Mouse (Mus musculus) testis, adult 2 months (tissue): ENCODE measurements around the gene Elmo2.

ENCODE experiments used
- CTCF ChIP-seq: fragments of 200-500 bp; IDR thresholded peaks from 2 replicates; pipeline ENCODE4 v1.5.1; 2012; ENCODE audit warnings: low read depth, mild to moderate bottlenecking, inconsistent platforms, low read length, moderate library complexity; ENCODE audit not compliant: control insufficient read depth, insufficient read depth, insufficient replicate concordance
- POLR2A ChIP-seq: fragments of 200-500 bp; IDR thresholded peaks from 2 replicates; pipeline ENCODE4 v1.6.1; 2012; ENCODE audit warnings: low read depth, mild to moderate bottlenecking, inconsistent platforms, low read length, moderate library complexity; ENCODE audit not compliant: control insufficient read depth

DNA sequence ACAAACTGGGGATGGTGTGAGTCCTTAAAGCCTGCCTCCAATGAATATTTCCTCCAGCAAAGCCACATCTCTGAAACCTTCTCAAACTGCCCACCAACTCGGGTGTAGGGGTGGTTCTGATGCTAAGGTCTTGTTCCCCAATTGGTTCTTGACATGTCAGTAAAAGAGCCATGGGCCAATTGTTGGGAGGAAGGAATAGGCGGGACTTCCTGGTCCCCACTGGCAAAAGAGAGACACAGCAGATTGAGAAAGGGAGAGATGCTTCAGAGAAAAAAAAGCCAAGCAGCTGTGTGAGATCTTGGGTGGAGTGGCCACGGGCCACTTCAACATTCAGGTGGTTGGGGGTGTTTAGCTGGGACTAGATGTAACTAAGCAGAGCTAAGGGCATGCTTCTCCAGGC is 44.8 kb upstream of the Elmo2 start:
- TF ChIP-seq CTCF (no peak), POLR2A (no peak)
